Mouse (Mus musculus): ENCODE data around the gene Scyl3. TPM values are rescaled to one million over a fixed set of nuclear protein-coding genes. Genes with fewer than 3 reads are reported as not detected.

Scyl3 gene
- total RNA-seq (2022), result 1 to 10 TPM; 4.5 to 5.8 (median 5.4) TPM

DNA sequence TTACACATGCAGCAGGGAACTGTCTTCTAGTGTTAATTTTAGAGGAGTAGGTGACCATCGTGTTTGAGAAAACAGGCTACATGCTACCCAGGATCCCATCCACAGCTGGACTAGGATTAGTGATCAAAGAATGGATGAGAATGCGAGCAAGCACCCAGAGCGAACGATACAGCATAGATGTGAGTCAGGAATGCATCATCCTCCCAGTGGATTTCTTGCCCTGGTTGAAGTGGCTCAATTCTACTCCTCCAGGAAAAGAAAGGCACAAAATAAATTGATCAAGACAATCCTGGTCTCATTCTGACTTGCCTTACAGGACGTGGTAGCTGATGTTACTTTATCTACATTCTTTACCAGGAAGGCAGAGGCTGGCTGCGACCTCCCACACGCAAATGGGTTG is at the start of gene Scyl3:
Scyl3 (plus strand) TSS at position 255 of the 400 bp plus-strand sequence.
- DNase-seq (ENCODE audit: low spot score), result no peak

DNA sequence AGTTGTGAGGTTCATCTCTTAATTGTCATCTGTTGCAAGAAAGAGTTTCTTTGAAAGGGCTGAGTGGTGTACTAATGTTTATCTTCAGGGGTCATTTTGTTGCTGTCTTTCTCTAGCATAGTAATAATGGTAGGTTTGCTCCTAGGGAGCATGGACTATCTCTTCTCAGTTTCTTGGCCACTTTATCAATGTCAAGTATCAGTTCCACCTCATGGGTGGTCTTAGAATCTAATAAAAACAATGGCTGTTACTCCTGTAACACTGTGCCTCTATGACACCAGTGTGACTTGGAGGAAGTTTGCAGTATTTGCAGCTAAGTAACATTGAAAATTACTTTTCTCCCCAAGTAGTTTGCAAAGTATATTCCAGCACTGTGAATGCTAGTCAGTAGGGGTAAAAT is 39.3 kb upstream of the Scyl3 start:
- DNase-seq (ENCODE audit: low spot score), result no peak

DNA sequence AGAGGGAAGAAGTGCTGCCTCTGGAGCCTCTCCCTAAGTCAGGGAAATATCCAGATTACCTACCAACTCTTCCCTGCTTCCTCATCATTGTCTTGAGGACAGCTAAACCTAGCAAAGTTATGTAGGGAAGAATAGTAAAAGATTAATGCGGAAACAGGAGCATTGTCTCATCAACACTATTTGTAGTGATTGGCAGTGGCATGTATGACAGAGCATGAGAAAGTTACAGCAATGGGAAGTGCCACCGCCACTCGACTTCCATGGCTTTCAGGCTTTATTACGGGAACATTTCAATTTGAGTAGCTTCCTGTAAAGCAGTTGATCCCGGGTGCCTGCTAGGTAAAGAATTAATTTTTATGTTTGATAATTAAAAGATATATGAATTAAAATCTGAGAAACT is 35.6 kb upstream of the Scyl3 start:
- DNase-seq (ENCODE audit: low spot score), result no peak

- peak; percentile 31 for DNase-seq (ENCODE audit: low spot score)
Measured at GRCm38 (mm10) chr1:163893774-163894527, 34.9 kb upstream of the Scyl3 start.

GRCm38 (mm10) chr1:163898291-163898764 is 30.6 kb upstream of the Scyl3 start:
- no peak for DNase-seq (ENCODE audit: low spot score)

- no peak for DNase-seq (ENCODE audit: low spot score)
Measured at GRCm38 (mm10) chr1:163899575-163899974, 29.3 kb upstream of the Scyl3 start.

GRCm38 (mm10) chr1:163900168-163900567 is 28.7 kb upstream of the Scyl3 start:
- DNase-seq (ENCODE audit: low spot score), result no peak

GRCm38 (mm10) chr1:163903411-163903810 is 25.5 kb upstream of the Scyl3 start:
- no peak for DNase-seq (ENCODE audit: low spot score)

DNA sequence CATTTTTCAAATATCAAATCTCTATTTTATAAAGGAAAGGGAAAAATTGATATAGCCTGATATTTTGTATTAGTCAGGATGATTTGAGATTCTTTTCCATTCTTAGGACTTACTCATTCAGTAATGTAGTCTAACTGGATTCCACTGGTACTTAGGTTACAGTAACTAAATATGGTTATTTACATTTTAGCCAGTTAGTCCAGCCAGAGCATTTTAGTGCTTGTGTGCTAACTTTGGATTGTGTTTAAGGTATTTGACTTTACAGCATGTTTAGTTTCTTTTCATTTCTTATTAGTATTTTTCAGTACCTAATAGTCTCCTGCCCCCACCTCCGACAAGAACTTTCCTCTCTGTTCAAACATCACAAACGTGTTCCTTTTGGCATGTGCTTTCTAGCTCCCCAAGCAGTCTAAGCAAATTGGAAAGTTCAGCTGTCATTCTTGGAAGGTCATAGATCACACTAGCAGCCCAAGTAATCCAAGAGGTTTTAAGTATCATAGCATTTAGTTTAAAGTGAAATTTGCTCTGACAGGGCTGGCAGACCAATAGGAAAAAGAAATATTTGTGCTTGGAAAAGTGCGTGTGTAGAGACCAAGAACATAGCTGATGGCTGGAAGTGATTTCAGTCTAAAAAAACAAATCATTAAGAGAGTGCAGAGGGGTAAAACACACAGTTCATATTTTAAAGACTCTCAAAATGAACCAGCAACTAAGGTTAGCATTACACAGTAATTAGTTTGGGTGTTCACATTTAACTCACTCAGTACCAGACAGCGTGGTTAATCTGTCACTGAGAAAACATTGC is 21.7 kb upstream of the Scyl3 start:
- no peak for DNase-seq (ENCODE audit: low spot score)

DNA sequence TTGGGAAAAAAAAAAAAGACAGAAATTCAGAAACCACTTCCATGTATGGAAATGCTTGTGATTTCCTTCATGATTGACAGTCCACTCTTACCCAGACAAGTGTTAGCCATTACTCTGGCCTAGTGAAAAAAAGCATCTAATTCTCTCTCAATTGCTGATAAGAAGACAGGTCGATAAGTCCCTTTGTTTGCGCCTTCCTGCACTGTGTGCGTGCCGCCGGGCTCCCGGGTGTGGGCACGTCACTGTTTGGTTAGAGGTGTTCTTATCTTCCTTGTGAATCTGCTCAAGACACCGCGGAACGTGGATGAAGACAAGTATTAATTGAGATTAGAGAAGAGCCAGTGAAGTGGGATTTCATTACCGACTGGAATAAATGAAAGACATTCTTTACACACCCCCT is 20.5 kb upstream of the Scyl3 start:
- no peak for DNase-seq (ENCODE audit: low spot score)

DNA sequence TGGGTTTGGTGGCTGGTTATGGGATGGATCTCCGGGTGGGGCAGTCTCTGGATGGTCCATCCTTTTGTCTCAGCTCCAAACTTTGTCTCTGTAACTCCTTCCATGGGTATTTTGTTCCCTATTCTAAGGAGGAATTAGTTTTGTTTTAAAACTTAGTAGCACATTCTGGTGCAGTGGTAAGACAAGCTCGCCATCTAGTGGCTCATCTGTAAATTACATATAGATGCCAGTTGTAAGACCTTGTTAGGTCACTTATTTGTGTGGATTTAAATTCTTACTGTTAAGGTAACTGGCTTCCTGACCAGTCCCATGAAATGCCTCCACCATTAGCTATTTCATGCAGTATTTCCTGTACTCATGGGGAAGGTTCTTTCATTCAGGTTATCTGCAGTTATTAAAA is 18.6 kb upstream of the Scyl3 start:
- peak; percentile 66 for DNase-seq (ENCODE audit: low spot score)

DNA sequence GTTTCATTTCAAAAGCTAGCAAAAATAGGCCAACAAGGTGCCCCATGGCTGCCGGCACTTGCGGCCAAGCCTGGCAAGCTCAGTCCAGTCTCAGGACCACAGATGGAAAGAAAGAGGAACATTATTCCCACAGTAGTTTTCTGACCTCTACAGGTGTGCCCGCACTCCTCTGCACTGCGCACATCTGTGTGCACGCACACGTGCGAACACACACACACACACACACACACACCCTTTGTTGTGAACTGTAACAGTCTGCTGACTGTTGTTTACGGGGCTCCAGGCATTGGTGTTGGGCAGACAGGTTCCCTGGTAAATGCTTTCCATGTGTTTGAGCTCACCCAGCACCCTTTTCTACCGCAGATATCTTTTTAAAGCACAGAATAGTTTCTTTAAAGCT is 18.1 kb upstream of the Scyl3 start:
- no peak for DNase-seq (ENCODE audit: low spot score)

GRCm38 (mm10) chr1:163911981-163912380 is 16.9 kb upstream of the Scyl3 start:
- no peak for DNase-seq (ENCODE audit: low spot score)

DNA sequence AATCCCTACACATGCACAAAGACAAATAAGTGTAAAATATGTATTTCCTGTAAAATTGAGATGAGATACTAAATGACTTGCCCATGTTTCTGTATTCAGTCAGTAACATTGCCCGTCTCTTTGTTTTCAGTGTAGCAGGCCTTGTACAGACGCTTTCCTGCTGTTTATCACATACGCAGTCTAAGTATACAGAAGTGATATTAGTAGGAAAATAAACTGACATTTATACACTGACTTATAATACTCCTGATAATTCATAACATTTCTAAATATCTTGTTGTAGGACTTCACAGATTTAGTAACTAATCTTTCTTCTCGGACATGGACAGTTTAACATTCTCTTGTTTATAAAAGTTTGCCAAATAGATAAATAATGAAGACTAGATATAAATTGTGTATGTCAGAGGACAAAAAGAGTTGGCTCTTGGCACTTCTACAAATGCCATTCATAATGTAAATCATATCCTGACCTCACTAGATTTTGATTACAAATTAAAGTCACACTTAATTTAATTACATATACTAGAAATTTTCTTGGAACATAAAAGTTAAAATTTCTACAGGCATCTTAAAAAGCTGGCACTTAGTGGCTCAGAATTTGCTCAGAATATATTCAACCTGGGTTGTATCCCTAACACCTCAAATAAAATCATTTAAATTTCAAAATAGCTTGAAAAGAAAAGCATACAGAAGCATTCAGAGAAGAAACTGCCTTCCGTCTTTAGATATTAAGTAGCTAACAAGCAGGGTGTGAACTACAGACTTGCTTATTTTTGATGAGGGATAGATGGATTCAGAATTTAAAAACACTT is 11.3 kb upstream of the Scyl3 start:
- DNase-seq (ENCODE audit: low spot score), result no peak

DNA sequence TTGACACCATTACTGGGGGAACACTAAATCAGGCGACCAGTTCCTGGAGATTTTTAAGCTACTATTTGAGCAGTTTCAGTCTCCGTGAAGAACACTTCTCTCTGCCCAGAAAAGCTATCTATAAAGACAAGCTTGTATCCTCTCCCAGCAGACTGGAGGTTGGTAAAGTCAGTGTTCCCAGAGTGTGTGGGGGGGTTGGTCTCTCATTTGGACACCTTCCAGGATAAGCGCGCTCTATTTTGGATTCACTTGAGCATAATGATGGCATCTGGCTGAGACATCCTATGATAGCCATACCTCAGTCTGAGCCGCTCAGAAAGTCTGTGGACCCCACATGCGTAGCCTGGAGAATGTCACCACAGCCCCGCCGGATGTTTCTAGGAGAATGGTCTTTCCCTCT is 4.8 kb upstream of the Scyl3 start:
- no peak for DNase-seq (ENCODE audit: low spot score)

DNA sequence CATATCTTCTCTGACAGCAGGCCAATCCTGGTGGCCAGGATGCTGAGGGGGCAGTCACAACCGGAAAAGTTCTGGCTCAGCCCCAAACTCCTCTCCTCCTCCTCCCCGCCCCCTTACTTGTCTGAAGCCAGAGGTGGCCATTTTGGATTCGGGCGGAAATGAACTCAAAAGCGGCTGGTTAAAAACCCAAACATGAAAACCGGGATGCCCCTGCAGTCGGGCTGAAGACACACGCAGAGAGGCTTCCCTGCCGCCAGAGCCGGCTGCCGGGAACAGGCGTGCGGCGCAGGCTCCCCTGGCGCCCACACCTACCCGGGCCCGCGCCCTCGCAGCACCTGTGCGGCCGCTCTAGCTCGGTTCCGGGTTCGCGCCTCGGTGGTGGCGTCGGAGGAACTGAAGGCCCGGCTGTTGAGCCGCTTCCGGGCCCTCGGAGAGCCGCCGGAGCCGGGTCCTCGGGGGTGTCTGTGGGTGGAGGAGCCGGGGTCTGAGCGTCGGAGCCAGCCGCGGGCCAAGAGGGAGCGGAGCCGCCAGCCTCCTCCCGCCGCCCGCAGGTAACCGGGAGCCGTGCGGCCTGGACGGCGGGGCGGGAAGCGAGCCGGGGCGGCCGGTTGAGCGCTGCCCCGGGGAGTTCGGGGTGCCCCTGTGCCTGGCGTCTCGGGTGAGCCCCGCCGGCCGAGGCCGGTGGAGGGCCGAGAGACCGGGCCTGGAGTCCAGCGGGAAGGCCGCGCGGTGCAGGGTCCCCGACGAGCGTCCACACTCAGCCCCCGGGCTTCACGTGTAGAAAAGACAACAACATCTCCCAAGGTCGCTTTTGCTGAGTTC is 947 bp downstream of the Scyl3 start:
- peak; percentile 84 for DNase-seq (ENCODE audit: low spot score)

DNA sequence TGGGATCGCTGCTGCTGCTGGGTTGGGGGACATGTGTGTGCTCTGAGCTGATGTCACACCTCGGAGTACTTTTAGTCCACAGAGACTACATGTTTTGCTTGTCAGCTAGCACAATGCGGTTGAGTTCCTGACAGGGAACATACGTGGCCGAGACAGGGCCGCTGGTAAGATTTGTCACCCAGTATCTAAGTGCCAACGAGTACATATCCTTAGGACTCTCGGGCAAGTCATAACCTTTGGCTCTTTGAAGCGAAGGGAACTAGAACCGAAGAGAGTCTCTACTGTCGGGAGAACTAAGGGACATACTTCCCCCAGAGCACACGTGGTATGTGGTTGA is 1.5 kb downstream of the Scyl3 start:
- DNase-seq (ENCODE audit: low spot score), result no peak

GRCm38 (mm10) chr1:163931801-163932200 is 2.9 kb downstream of the Scyl3 start:
- no peak for DNase-seq (ENCODE audit: low spot score)

DNA sequence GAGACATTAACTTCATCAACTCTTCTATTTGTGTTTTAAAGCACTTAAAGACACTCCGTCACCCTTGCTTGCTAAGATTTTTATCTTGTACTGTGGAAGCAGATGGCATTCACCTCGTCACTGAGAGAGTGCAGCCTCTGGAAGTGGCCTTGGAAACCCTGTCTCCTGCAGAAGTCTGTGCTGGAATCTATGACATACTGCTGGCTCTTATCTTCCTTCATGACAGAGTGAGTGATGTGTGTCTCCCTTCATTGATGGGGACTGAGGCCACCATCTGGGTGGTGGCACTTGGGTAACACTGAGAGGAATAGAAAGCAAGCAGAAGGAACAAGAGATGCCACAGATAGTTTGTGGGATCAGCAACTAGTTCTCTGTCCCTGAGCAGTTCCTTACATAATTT is 5.7 kb downstream of the Scyl3 start:
- DNase-seq (ENCODE audit: low spot score), result no peak

GRCm38 (mm10) chr1:163942056-163942455 is 13.2 kb downstream of the Scyl3 start:
- no peak for DNase-seq (ENCODE audit: low spot score)

GRCm38 (mm10) chr1:163953396-163953795 is 24.5 kb downstream of the Scyl3 start:
- DNase-seq (ENCODE audit: low spot score), result no peak
